Mouse (Mus musculus): ENCODE measurements around the gene Ltb4r2.

GRCm38 (mm10) chr14:55735334-55735733, 25.9 kb upstream of the Ltb4r2 start:
- no peak for TF ChIP-seq CTCF (IDR thresholded peaks at IDR 0.05; ENCODE audit: borderline replicate concordance, control insufficient read depth, extremely low read depth, insufficient read depth, low read length, poor library complexity)
- no peak for TF ChIP-seq POLR2A (IDR thresholded peaks at IDR 0.05; ENCODE audit: control insufficient read depth, extremely low read depth, insufficient read depth, low read length, poor library complexity)
